Mouse (Mus musculus) left cerebral cortex, postnatal 4 days (tissue): ENCODE results near the gene Plk3. TPM values are rescaled to one million over a fixed set of nuclear protein-coding genes. Genes with fewer than 3 reads are reported as not detected.
A peak's percentile ranks its signal among the peaks of the same experiment; 100 is the strongest.

Source experiments
- DNase-seq: peaks from one replicate; pipeline ENCODE4 v3.0.0-alpha.2; 2022
- intact Hi-C: fragments of 180-260 bp; cut with DNase I; formaldehyde crosslinking; loops from one replicate; pipeline ENCODE4 v1.15.1; 2025
- total RNA-seq, 2 experiments: library from RNA; stranded (reverse); gene quantifications; 2 replicates each; pipeline ENCODE4 v1.2.3; 2021

Plk3 gene
- total RNA-seq, 2 experiments from 2014 or later = 19.4 to 21.4 TPM

GRCm38 (mm10) chr4:117120445-117121414, 13.0 kb downstream of the Plk3 start:
- peak; percentile 92 for DNase-seq
- intact Hi-C loops = no loop called here

GRCm38 (mm10) chr4:117120052-117120444, 13.7 kb downstream of the Plk3 start:
- intact Hi-C loops = no loop called here

GRCm38 (mm10) chr4:117119636-117120035, 14.1 kb downstream of the Plk3 start:
- intact Hi-C loops = no loop called here
- no peak for DNase-seq

More at GRCm38 (mm10) chr4:117120052-117120444, 13.7 kb downstream of the Plk3 start:
- no peak for DNase-seq

- no peak for DNase-seq
- intact Hi-C loops = no loop called here
Measured at GRCm38 (mm10) chr4:117117931-117118330, 15.8 kb downstream of the Plk3 start.

GRCm38 (mm10) chr4:117115592-117115991, 18.2 kb downstream of the Plk3 start:
- no peak for DNase-seq
- intact Hi-C loops = no loop called here

- intact Hi-C loops = no loop called here
- no peak for DNase-seq
Measured at GRCm38 (mm10) chr4:117113237-117113636, 20.5 kb downstream of the Plk3 start.

- intact Hi-C loops = no loop called here
- DNase-seq = no peak
Measured at GRCm38 (mm10) chr4:117110985-117111384, 22.8 kb downstream of the Plk3 start.

- intact Hi-C loops = no loop called here
- no peak for DNase-seq
Measured at GRCm38 (mm10) chr4:117110249-117110648, 23.5 kb downstream of the Plk3 start.

- DNase-seq = no peak
- intact Hi-C loops = no loop called here
Measured at GRCm38 (mm10) chr4:117109330-117109729, 24.4 kb downstream of the Plk3 start.

GRCm38 (mm10) chr4:117108524-117108849, 25.3 kb downstream of the Plk3 start:
- intact Hi-C loops = no loop called here
- no peak for DNase-seq

GRCm38 (mm10) chr4:117107813-117108523, 25.8 kb downstream of the Plk3 start:
- no peak for DNase-seq
- intact Hi-C loops = no loop called here

GRCm38 (mm10) chr4:117105127-117105526, 28.6 kb downstream of the Plk3 start:
- peak; percentile 49 for DNase-seq
- intact Hi-C loops = no loop called here

GRCm38 (mm10) chr4:117104672-117105071, 29.1 kb downstream of the Plk3 start:
- DNase-seq = no peak
- intact Hi-C loops = no loop called here

GRCm38 (mm10) chr4:117101218-117101617, 32.5 kb downstream of the Plk3 start:
- DNase-seq = peak; percentile 67
- intact Hi-C loops = no loop called here

GRCm38 (mm10) chr4:117100036-117100435, 33.7 kb downstream of the Plk3 start:
- intact Hi-C loops = no loop called here
- no peak for DNase-seq

- DNase-seq = no peak
- intact Hi-C loops = no loop called here
Measured at GRCm38 (mm10) chr4:117098764-117099036, 35.1 kb downstream of the Plk3 start.

- intact Hi-C loops = no loop called here
Measured at GRCm38 (mm10) chr4:117097969-117098763, 35.6 kb downstream of the Plk3 start.

GRCm38 (mm10) chr4:117096666-117097065, 37.1 kb downstream of the Plk3 start:
- intact Hi-C loops = no loop called here
- DNase-seq = no peak

More at GRCm38 (mm10) chr4:117097969-117098763, 35.6 kb downstream of the Plk3 start:
- no peak for DNase-seq

GRCm38 (mm10) chr4:117095551-117096452, 38.0 kb downstream of the Plk3 start, which contains the start of gene Ptch2:
Ptch2 (plus strand) TSS chr4:117096075.
- intact Hi-C loops = no loop called here
- DNase-seq = peak; percentile 91
